Comparison of ENCODE assay signal across 21 mouse cellular contexts in the genomic region with DNA sequence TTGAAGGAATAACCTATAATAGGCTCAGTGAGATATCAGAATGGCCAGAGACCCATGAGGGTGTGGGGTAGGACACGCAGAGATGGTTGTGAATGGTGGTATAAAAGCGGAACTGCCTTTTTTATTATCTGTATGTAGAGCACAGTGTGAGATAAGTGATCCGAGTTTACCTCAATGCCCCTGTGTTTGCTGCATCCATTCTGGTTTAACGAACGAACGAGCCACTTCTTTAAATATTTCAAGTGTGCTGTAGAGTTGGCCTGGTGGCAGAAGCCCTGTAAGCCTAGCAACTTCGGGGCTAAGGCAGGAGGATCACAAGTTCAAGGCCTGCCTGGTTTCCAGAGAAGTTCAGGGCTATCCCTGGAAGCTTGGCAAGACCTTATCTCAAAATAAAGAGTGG.
DNase-seq lines count a peak whose midpoint lies in the region; ATAC-seq lines count a peak whose summit lies in the region.
"Had no signal": no experiment of that assay in that cellular context is flagged by ENCODE, and none has a peak within 500 bp of the region (broad histone marks: within the 10 kb centered on the region; RNA-seq: fewer than 3 reads in every experiment).

No protein-coding gene starts in this region.

- no peak overlapping the region for H3K9ac ChIP-seq in forebrain, embryonic 12.5 days
- H3K9ac ChIP-seq: forebrain, postnatal 0 days; heart, embryonic 12.5 days; heart, embryonic 15.5 days; hindbrain, embryonic 12.5 days; hindbrain, embryonic 15.5 days had no signal

- peak; percentile 24 for DNase-seq in adrenal gland, adult 2 months
- DNase-seq in adrenal gland, postnatal 25 days, result no peak
- peak; percentile 74 for DNase-seq in heart, adult 11 months
- no peak for DNase-seq in heart, postnatal 25 days (ENCODE audit: low spot score)
- peak; percentile 89 for DNase-seq in MEL-GATA-1-ER (ENCODE audit: extremely low read depth, low read depth)
- DNase-seq: B cell, adult 2 months; cerebellum, adult 18-20 months; cerebellum, adult 9-10 months; cerebellum, postnatal 14 days; forebrain, postnatal 0 days; gastrocnemius, postnatal 36 days had no signal

- H3K27ac ChIP-seq in forebrain, embryonic 12.5 days, result no peak overlapping the region

- 82% methylated on average over 7 of the region's 7 CpGs for WGBS in forebrain, embryonic 12.5 days

- no peaks in the 10 kb centered on the region for H3K9me3 ChIP-seq in forebrain, embryonic 12.5 days
- H3K9me3 ChIP-seq: forebrain, embryonic 10.5 days; heart, embryonic 12.5 days; heart, embryonic 15.5 days; hindbrain, embryonic 12.5 days; hindbrain, embryonic 15.5 days had no signal

- H3K4me2 ChIP-seq in forebrain, embryonic 12.5 days, result no peak overlapping the region
- H3K4me2 ChIP-seq: hindbrain, embryonic 12.5 days; hindbrain, embryonic 15.5 days had no signal

- no peak overlapping the region for H3K4me3 ChIP-seq in forebrain, embryonic 12.5 days (replicated peaks)
- H3K4me3 ChIP-seq: forebrain, embryonic 10.5 days; heart, embryonic 12.5 days; hindbrain, embryonic 12.5 days; hindbrain, embryonic 15.5 days had no signal

- no peak for ATAC-seq in forebrain, embryonic 12.5 days (ENCODE audit: low FRiP score)
- ATAC-seq: activated CD4-positive, CD25-positive, alpha-beta regulatory T cell, adult 4 months; intestine, postnatal 0 days had no signal

- H3K36me3 ChIP-seq in forebrain, embryonic 12.5 days (replicated peaks), result no peaks in the 10 kb centered on the region
- H3K36me3 ChIP-seq: forebrain, embryonic 10.5 days; G1E; heart, embryonic 12.5 days; heart, embryonic 15.5 days; hindbrain, embryonic 12.5 days; hindbrain, embryonic 15.5 days had no signal

- no peaks in the 10 kb centered on the region for H3K27me3 ChIP-seq in forebrain, embryonic 12.5 days
- H3K27me3 ChIP-seq: CH12.LX; hindbrain, embryonic 12.5 days; hindbrain, embryonic 15.5 days had no signal

- intact Hi-C loops in heart, postnatal 25 days (cut with DNase I), result loop anchor here (5.0 kb wide), 1 partner anchor 64 kb away; no protein-coding TSS in a partner anchor

- peaks cover 27% of the 10 kb centered on the region for H3K4me1 ChIP-seq in forebrain, embryonic 12.5 days

Comparison
In these comparisons a context has a peak if more than half of its experiments do, and no peak if none do; other contexts are left out.
1. DNase-seq: peak in adrenal gland, adult 2 months (single experiment), heart, adult 11 months (single experiment) and MEL-GATA-1-ER (single experiment); none in adrenal gland, postnatal 25 days (single experiment) and heart, postnatal 25 days (single experiment).